Mouse (Mus musculus) hindbrain, embryonic 13.5 days (tissue): ENCODE data around the gene 4930556J24Rik. TPM values are rescaled to one million over a fixed set of nuclear protein-coding genes. Genes with fewer than 3 reads are reported as not detected.
"Not testable (repeated sequence)": the region's sequence is repeated elsewhere in the genome, so short reads cannot be mapped to it uniquely, and the experiment has no call there.

Experiments used
- ATAC-seq: fragments of 200-750 bp; cut with Nextera tagmentation; 2 replicates; pipeline ENCODE4 v1.8.0; 2017; ENCODE audit warnings: moderate TSS enrichment; ENCODE audit not compliant: low FRiP score
- H3K27ac ChIP-seq: fragments of 300-500 bp; sonication (generic); 2 replicates; pipeline ENCODE4 v1.5.1; 2015; ENCODE audit warnings: inconsistent platforms, mild to moderate bottlenecking, moderate library complexity
- H3K27me3 ChIP-seq: fragments of 300-500 bp; sonication (generic); 2 replicates; pipeline ENCODE4 v1.6.1; 2015; ENCODE audit warnings: mild to moderate bottlenecking, inconsistent platforms
- H3K36me3 ChIP-seq: fragments of 300-500 bp; sonication (generic); 2 replicates; pipeline ENCODE4 v1.6.1; 2015; ENCODE audit warnings: mild to moderate bottlenecking, inconsistent platforms
- H3K4me1 ChIP-seq: fragments of 300-500 bp; sonication (generic); replicated peaks from 2 replicates; pipeline ENCODE4 v1.6.1; 2015; ENCODE audit warnings: inconsistent platforms
- H3K4me2 ChIP-seq: fragments of 300-500 bp; sonication (generic); 2 replicates; pipeline ENCODE4 v1.6.1; 2015; ENCODE audit warnings: inconsistent platforms, mild to moderate bottlenecking, moderate library complexity
- H3K4me3 ChIP-seq: fragments of 300-500 bp; sonication (generic); 2 replicates; pipeline ENCODE4 v1.5.1; 2015; ENCODE audit warnings: mild to moderate bottlenecking, inconsistent platforms
- H3K9ac ChIP-seq: fragments of 300-500 bp; sonication (generic); 2 replicates; pipeline ENCODE4 v1.6.1; 2015; ENCODE audit warnings: mild to moderate bottlenecking, inconsistent platforms
- H3K9me3 ChIP-seq: fragments of 300-500 bp; sonication (generic); 2 replicates; pipeline ENCODE4 v1.6.1; 2016; ENCODE audit warnings: inconsistent platforms
- WGBS: fragments of 180-500 bp; shearing (Covaris S2); methylation state at CpG from one replicate; pipeline ENCODE4 v1.1.7; 2015; 5-methylcytosine and 5-hydroxymethylcytosine counted together
- polyA plus RNA-seq: library from polyadenylated mRNA; unstranded; fragments of >200 nt; fragmentation: Nextera tagmentation; extraction: Ambion mirVana; gene quantifications from 2 replicates; pipeline ENCODE4 v1.2.1, GENCODE M21; 2015

Gene 4930556J24Rik
- polyA plus RNA-seq, 1 experiment from 2014 or later = not detected

GRCm38 (mm10) chr11:3969837-3970236 lies 6.7 kb downstream of the 4930556J24Rik start:
- peaks cover 17% of the 10 kb centered on the region for H3K4me1 ChIP-seq
- H3K9me3 ChIP-seq = no peaks in the 10 kb centered on the region
- H3K4me2 ChIP-seq = no peak overlapping the region
- no peak overlapping the region for H3K27ac ChIP-seq
- no peak for ATAC-seq
- no peak overlapping the region for H3K9ac ChIP-seq
- H3K27me3 ChIP-seq = no peaks in the 10 kb centered on the region
- peaks cover 67% of the 10 kb centered on the region for H3K36me3 ChIP-seq
- 88% methylated on average over 3 of the region's 3 CpGs for WGBS
- H3K4me3 ChIP-seq = no peak overlapping the region

GRCm38 (mm10) chr11:3964416-3965172 lies 12.0 kb downstream of the 4930556J24Rik start:
- peak overlapping the region; percentile 76 for H3K4me3 ChIP-seq
- 0 out of 2 replicates have a peak overlapping the region, but pooled peaks have one; percentile 44 for H3K27ac ChIP-seq
- no peaks in the 10 kb centered on the region for H3K9me3 ChIP-seq
- 18% methylated on average over 11 of the region's 11 CpGs for whole genome bisulfite sequencing
- no peak for ATAC-seq
- no peaks in the 10 kb centered on the region for H3K27me3 ChIP-seq
- H3K36me3 ChIP-seq = peaks cover 14% of the 10 kb centered on the region
- H3K4me2 ChIP-seq = peak overlapping the region; percentile 94
- peak overlapping the region; percentile 80 for H3K9ac ChIP-seq
- H3K4me1 ChIP-seq = peaks cover 24% of the 10 kb centered on the region

GRCm38 (mm10) chr11:3963610-3964415 lies 12.8 kb downstream of the 4930556J24Rik start, which contains the start of gene Pes1:
Gene Pes1 (plus strand): TSS chr11:3963975.
- Histone ChIP-seq H3K27me3 (no peaks in the 10 kb centered on the region), H3K4me3 (peak within 1 kb of the TSS; percentile 76), H3K36me3 (peaks cover 7% of the 10 kb centered on the region), H3K4me1 (peaks cover 24% of the 10 kb centered on the region), H3K9ac (peak within 1 kb of the TSS; percentile 80), H3K4me2 (peak within 1 kb of the TSS; percentile 94), H3K9me3 (no peaks in the 10 kb centered on the region), H3K27ac (peak within 1 kb of the TSS; percentile 44; the same call in 1 of the 2 replicates)
- ATAC-seq = peak; percentile 95
- under 1% methylated on average over 31 of the region's 31 CpGs for WGBS

- 0 out of 2 replicates have a peak overlapping the region, but pooled peaks have one; percentile 41 for H3K27ac ChIP-seq
- peaks cover 24% of the 10 kb centered on the region for H3K4me1 ChIP-seq
- H3K4me2 ChIP-seq = peak overlapping the region; percentile 94
- peak; percentile 21; the same call in 1 of the 2 replicates for ATAC-seq
- WGBS = 72% methylated on average over 10 of the region's 10 CpGs
- H3K36me3 ChIP-seq = peaks cover 3% of the 10 kb centered on the region
- peak overlapping the region; percentile 76 for H3K4me3 ChIP-seq
- no peaks in the 10 kb centered on the region for H3K27me3 ChIP-seq
- H3K9ac ChIP-seq = no peak overlapping the region; the same call in 1 of the 2 replicates
- H3K9me3 ChIP-seq = no peaks in the 10 kb centered on the region
Observed at GRCm38 (mm10) chr11:3963155-3963554, 13.4 kb downstream of the 4930556J24Rik start.

- no peak for ATAC-seq
- Histone ChIP-seq H3K9me3 (no peaks in the 10 kb centered on the region), H3K36me3 (no peaks in the 10 kb centered on the region), H3K9ac (no peak overlapping the region), H3K4me2 (no peak overlapping the region), H3K4me1 (peaks cover 24% of the 10 kb centered on the region), H3K27ac (no peak overlapping the region), H3K4me3 (no peak overlapping the region), H3K27me3 (0 out of 2 replicates have a peak, but pooled peaks cover 3% of the 10 kb centered on the region)
- WGBS = 76% methylated on average over 3 of the region's 3 CpGs
Observed at GRCm38 (mm10) chr11:3961761-3962160, 14.8 kb downstream of the 4930556J24Rik start.

- 61% methylated on average over 2 of the region's 2 CpGs for WGBS
- Histone ChIP-seq H3K27ac (no peak overlapping the region), H3K4me2 (no peak overlapping the region), H3K36me3 (no peaks in the 10 kb centered on the region), H3K9ac (no peak overlapping the region), H3K9me3 (no peaks in the 10 kb centered on the region), H3K4me3 (no peak overlapping the region), H3K27me3 (0 out of 2 replicates have a peak, but pooled peaks cover 3% of the 10 kb centered on the region), H3K4me1 (peaks cover 18% of the 10 kb centered on the region)
- ATAC-seq = no peak
Observed at GRCm38 (mm10) chr11:3960901-3961300, 15.7 kb downstream of the 4930556J24Rik start.

- H3K9me3 ChIP-seq, H3K27ac ChIP-seq, H3K4me3 ChIP-seq, ATAC-seq, H3K27me3 ChIP-seq, H3K4me2 ChIP-seq, H3K36me3 ChIP-seq, H3K9ac ChIP-seq, H3K4me1 ChIP-seq: not testable (repeated sequence)
- WGBS = 74% methylated on average over 4 of the region's 4 CpGs
Observed at GRCm38 (mm10) chr11:3955371-3955770, 21.2 kb downstream of the 4930556J24Rik start.

GRCm38 (mm10) chr11:3954876-3955275 lies 21.7 kb downstream of the 4930556J24Rik start:
- not testable (repeated sequence) for H3K4me3 ChIP-seq, H3K36me3 ChIP-seq, H3K9me3 ChIP-seq, H3K4me1 ChIP-seq, H3K4me2 ChIP-seq, ATAC-seq, H3K27ac ChIP-seq, H3K27me3 ChIP-seq, H3K9ac ChIP-seq
- 81% methylated on average over 5 of the region's 5 CpGs for WGBS

- WGBS = 6% methylated on average over 1 of the region's 1 CpGs
- H3K27ac ChIP-seq = no peak overlapping the region
- no peaks in the 10 kb centered on the region for H3K9me3 ChIP-seq
- no peak overlapping the region for H3K4me2 ChIP-seq
- no peak for ATAC-seq
- peaks cover 10% of the 10 kb centered on the region; the same call in 1 of the 2 replicates for H3K27me3 ChIP-seq
- H3K4me1 ChIP-seq = no peaks in the 10 kb centered on the region
- no peak overlapping the region for H3K4me3 ChIP-seq
- H3K9ac ChIP-seq = no peak overlapping the region
- no peaks in the 10 kb centered on the region for H3K36me3 ChIP-seq
Observed at GRCm38 (mm10) chr11:3946386-3946785, 30.2 kb downstream of the 4930556J24Rik start.

GRCm38 (mm10) chr11:3941371-3941770 lies 35.2 kb downstream of the 4930556J24Rik start:
- no peak overlapping the region for H3K4me3 ChIP-seq
- H3K4me1 ChIP-seq = no peaks in the 10 kb centered on the region
- H3K9ac ChIP-seq = no peak overlapping the region
- H3K9me3 ChIP-seq = no peaks in the 10 kb centered on the region
- no peak overlapping the region for H3K4me2 ChIP-seq
- 89% methylated on average over 7 of the region's 7 CpGs for WGBS
- ATAC-seq = no peak
- H3K36me3 ChIP-seq = no peaks in the 10 kb centered on the region
- H3K27ac ChIP-seq = no peak overlapping the region
- H3K27me3 ChIP-seq = peaks cover 10% of the 10 kb centered on the region; the same call in 1 of the 2 replicates

GRCm38 (mm10) chr11:3937321-3937874 lies 39.2 kb downstream of the 4930556J24Rik start:
- ATAC-seq = no peak
- 85% methylated on average over 13 of the region's 13 CpGs for WGBS
- Histone ChIP-seq H3K9ac (no peak overlapping the region), H3K36me3 (no peaks in the 10 kb centered on the region), H3K9me3 (no peaks in the 10 kb centered on the region), H3K4me2 (no peak overlapping the region), H3K4me1 (no peaks in the 10 kb centered on the region), H3K27me3 (no peaks in the 10 kb centered on the region), H3K27ac (no peak overlapping the region), H3K4me3 (no peak overlapping the region)

GRCm38 (mm10) chr11:3936318-3936717 lies 40.3 kb downstream of the 4930556J24Rik start:
- H3K9ac ChIP-seq = no peak overlapping the region
- no peaks in the 10 kb centered on the region for H3K36me3 ChIP-seq
- H3K27me3 ChIP-seq = no peaks in the 10 kb centered on the region
- no peak for ATAC-seq
- H3K4me2 ChIP-seq = no peak overlapping the region
- H3K27ac ChIP-seq = no peak overlapping the region
- no peak overlapping the region for H3K4me3 ChIP-seq
- 82% methylated on average over 3 of the region's 3 CpGs for WGBS
- H3K4me1 ChIP-seq = peaks cover 9% of the 10 kb centered on the region
- H3K9me3 ChIP-seq = no peaks in the 10 kb centered on the region
